Mouse (Mus musculus): Measurements from ENCODE around the gene Zfp988. TPM values are rescaled to one million over a fixed set of nuclear protein-coding genes. Genes with fewer than 3 reads are reported as not detected.

Gene Zfp988
- total and polyA plus RNA-seq, 2 experiments from 2014 or later = 0.05 to 0.15 TPM

Other genes starting within 250 kb of the Zfp988 start
- 3.0 TPM in 2 replicates for gene Zfp991, start 173.6 kb upstream of the Zfp988 start, total RNA-seq (2014; rRNA removed)
- 4.9 and 6.5 TPM in 2 replicates for gene Zfp991, start 173.6 kb upstream of the Zfp988 start, polyA plus RNA-seq (2015; fragmentation: Nextera tagmentation; extraction: Ambion mirVana)
- not detected in 2 replicates for gene Zfp978, start 55.6 kb downstream of the Zfp988 start, total RNA-seq (2014; rRNA removed)
- 0.26 TPM in 1 of 2 replicates, not detected in the other for gene Zfp978, start 55.6 kb downstream of the Zfp988 start, polyA plus RNA-seq (2015; fragmentation: Nextera tagmentation; extraction: Ambion mirVana)
- 1.2 and 3.3 TPM in 2 replicates for gene Zfp982, start 186.7 kb downstream of the Zfp988 start, total RNA-seq (2014; rRNA removed)
- gene Zfp982, start 186.7 kb downstream of the Zfp988 start, polyA plus RNA-seq (2015; fragmentation: Nextera tagmentation; extraction: Ambion mirVana) = 4.1 and 4.6 TPM in 2 replicates
- 0.58 and 1.0 TPM in 2 replicates for gene Gm16503, start 234.5 kb downstream of the Zfp988 start, total RNA-seq (2014; rRNA removed)
- gene Gm16503, start 234.5 kb downstream of the Zfp988 start, polyA plus RNA-seq (2015; fragmentation: Nextera tagmentation; extraction: Ambion mirVana) = 0.48 and 0.68 TPM in 2 replicates
- gene Zfp985, start 247.6 kb downstream of the Zfp988 start, total RNA-seq (2014; rRNA removed) = not detected in 2 replicates
- gene Zfp985, start 247.6 kb downstream of the Zfp988 start, polyA plus RNA-seq (2015; fragmentation: Nextera tagmentation; extraction: Ambion mirVana) = 0.14 and 0.21 TPM in 2 replicates

Measured in hindbrain, postnatal 0 days (tissue).